Mouse (Mus musculus) C2C12 (cell line): ENCODE data around the gene Gm20765.

ENCODE experiments used
- CEBPB ChIP-seq: IDR thresholded peaks from one replicate; pipeline ENCODE4 v1.6.1; 2011; ENCODE audit warnings: low read depth, mild to moderate bottlenecking, control low read depth, moderate library complexity
- CTCF ChIP-seq: IDR thresholded peaks from one replicate; pipeline ENCODE4 v1.5.1; 2011; ENCODE audit not compliant: control insufficient read depth, insufficient read depth, insufficient read length
- MYOD1 ChIP-seq: IDR thresholded peaks from one replicate; pipeline ENCODE4 v1.6.1; 2011; ENCODE audit warnings: low read depth; ENCODE audit not compliant: control insufficient read depth, insufficient read length
- MYOG ChIP-seq: IDR thresholded peaks from one replicate; pipeline ENCODE4 v1.6.1; 2011; ENCODE audit not compliant: control insufficient read depth, insufficient read length; ENCODE audit errors: extremely low read depth
- USF1 ChIP-seq: IDR thresholded peaks from one replicate; pipeline ENCODE4 v1.6.1; 2011; ENCODE audit warnings: low read depth, mild to moderate bottlenecking, control low read depth, moderate library complexity

DNA sequence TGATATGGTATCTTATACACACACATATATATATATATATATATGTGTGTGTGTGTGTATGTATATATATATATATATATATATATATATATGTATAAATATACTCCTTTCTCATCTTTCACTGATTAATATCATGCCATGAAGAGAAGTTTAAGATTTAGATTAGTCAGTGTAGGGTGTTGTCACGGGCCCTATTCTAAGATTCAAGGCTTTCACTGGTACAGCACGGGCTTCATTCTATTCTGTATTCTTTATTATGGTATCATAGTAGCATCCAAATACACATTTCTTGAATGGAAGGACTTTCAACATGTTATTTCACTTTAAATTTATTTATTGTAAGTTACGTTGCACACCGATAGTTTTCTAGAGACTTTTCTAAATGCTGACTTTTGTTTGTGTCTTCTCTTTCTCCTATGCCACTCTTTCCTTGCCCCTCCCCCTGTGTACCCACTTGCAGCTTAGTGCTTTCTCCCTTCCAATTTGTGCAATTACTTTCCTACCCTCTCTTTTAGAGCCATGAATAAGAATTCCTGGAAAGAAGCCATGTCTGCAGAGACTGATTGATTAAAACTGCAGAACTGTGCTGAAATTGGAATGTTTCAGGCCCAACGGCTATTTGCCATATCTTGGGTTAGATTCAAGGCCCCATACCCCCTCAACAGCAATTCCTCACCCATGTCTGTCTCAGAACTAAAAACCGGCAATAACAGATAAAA is 35.1 kb downstream of the Gm20765 start:
- TF ChIP-seq MYOD1 (no peak), CTCF (no peak), CEBPB (no peak), MYOG (no peak), USF1 (no peak)
